Mouse (Mus musculus): Measurements from ENCODE around the gene Car10. TPM values are rescaled to one million over a fixed set of nuclear protein-coding genes. Genes with fewer than 3 reads are reported as not detected.

The Car10 gene
- polyA plus RNA-seq, 1 experiment from 2014 or later = 0.04 TPM

GRCm38 (mm10) chr11:93565756-93566155 lies 467.9 kb downstream of the Car10 start:
- no peak overlapping the region for H3K4me3 ChIP-seq (ENCODE audit: low read length)
- no peaks in the 10 kb centered on the region for H3K27me3 ChIP-seq (replicated peaks; ENCODE audit: control insufficient read depth, insufficient read depth, low read length)
- no peak for ATAC-seq
- no peak overlapping the region for H3K9ac ChIP-seq (ENCODE audit: low read depth, low read length)
- no peaks in the 10 kb centered on the region for H3K4me1 ChIP-seq (ENCODE audit: control insufficient read depth, insufficient read depth, low read length)
- no peak overlapping the region for H3K27ac ChIP-seq (ENCODE audit: low read length)
- H3K4me2 ChIP-seq (ENCODE audit: low read depth, low read length) = no peak overlapping the region
- H3K36me3 ChIP-seq (ENCODE audit: control insufficient read depth, insufficient read depth, low read length) = no peaks in the 10 kb centered on the region
- 75% methylated on average over 3 of the region's 3 CpGs for WGBS
- H3K9me3 ChIP-seq (ENCODE audit: control insufficient read depth, low read length) = no peaks in the 10 kb centered on the region

- H3K4me3 ChIP-seq (ENCODE audit: low read length) = no peak overlapping the region
- no peak overlapping the region for H3K27ac ChIP-seq (ENCODE audit: low read length)
- no peaks in the 10 kb centered on the region for H3K9me3 ChIP-seq (ENCODE audit: control insufficient read depth, low read length)
- no peak for ATAC-seq
- no peaks in the 10 kb centered on the region for H3K36me3 ChIP-seq (ENCODE audit: control insufficient read depth, insufficient read depth, low read length)
- H3K9ac ChIP-seq (ENCODE audit: low read depth, low read length) = no peak overlapping the region
- no peak overlapping the region for H3K4me2 ChIP-seq (ENCODE audit: low read depth, low read length)
- WGBS = 82% methylated on average over 11 of the region's 11 CpGs
- no peaks in the 10 kb centered on the region for H3K27me3 ChIP-seq (replicated peaks; ENCODE audit: control insufficient read depth, insufficient read depth, low read length)
- no peaks in the 10 kb centered on the region for H3K4me1 ChIP-seq (ENCODE audit: control insufficient read depth, insufficient read depth, low read length)
These were observed 474.3 kb downstream of the Car10 start for GRCm38 (mm10) chr11:93571917-93572641.

GRCm38 (mm10) chr11:93577441-93577840 lies 479.6 kb downstream of the Car10 start:
- Histone ChIP-seq H3K27ac (ENCODE audit: low read length) (no peak overlapping the region), H3K9ac (ENCODE audit: low read depth, low read length) (no peak overlapping the region), H3K27me3 (replicated peaks; ENCODE audit: control insufficient read depth, insufficient read depth, low read length) (no peaks in the 10 kb centered on the region), H3K36me3 (ENCODE audit: control insufficient read depth, insufficient read depth, low read length) (no peaks in the 10 kb centered on the region), H3K4me1 (ENCODE audit: control insufficient read depth, insufficient read depth, low read length) (no peaks in the 10 kb centered on the region), H3K4me2 (ENCODE audit: low read depth, low read length) (no peak overlapping the region), H3K4me3 (ENCODE audit: low read length) (no peak overlapping the region), H3K9me3 (ENCODE audit: control insufficient read depth, low read length) (no peaks in the 10 kb centered on the region)
- 96% methylated on average over 2 of the region's 2 CpGs for WGBS
- no peak for ATAC-seq

GRCm38 (mm10) chr11:93579626-93580025 lies 481.8 kb downstream of the Car10 start:
- H3K36me3 ChIP-seq (ENCODE audit: control insufficient read depth, insufficient read depth, low read length) = no peaks in the 10 kb centered on the region
- H3K27me3 ChIP-seq (replicated peaks; ENCODE audit: control insufficient read depth, insufficient read depth, low read length) = no peaks in the 10 kb centered on the region
- no peak for ATAC-seq
- WGBS = 89% methylated on average over 1 of the region's 1 CpGs
- H3K4me2 ChIP-seq (ENCODE audit: low read depth, low read length) = no peak overlapping the region
- H3K4me1 ChIP-seq (ENCODE audit: control insufficient read depth, insufficient read depth, low read length) = no peaks in the 10 kb centered on the region
- H3K4me3 ChIP-seq (ENCODE audit: low read length) = no peak overlapping the region
- H3K27ac ChIP-seq (ENCODE audit: low read length) = no peak overlapping the region
- no peak overlapping the region for H3K9ac ChIP-seq (ENCODE audit: low read depth, low read length)
- no peaks in the 10 kb centered on the region for H3K9me3 ChIP-seq (ENCODE audit: control insufficient read depth, low read length)

DNA sequence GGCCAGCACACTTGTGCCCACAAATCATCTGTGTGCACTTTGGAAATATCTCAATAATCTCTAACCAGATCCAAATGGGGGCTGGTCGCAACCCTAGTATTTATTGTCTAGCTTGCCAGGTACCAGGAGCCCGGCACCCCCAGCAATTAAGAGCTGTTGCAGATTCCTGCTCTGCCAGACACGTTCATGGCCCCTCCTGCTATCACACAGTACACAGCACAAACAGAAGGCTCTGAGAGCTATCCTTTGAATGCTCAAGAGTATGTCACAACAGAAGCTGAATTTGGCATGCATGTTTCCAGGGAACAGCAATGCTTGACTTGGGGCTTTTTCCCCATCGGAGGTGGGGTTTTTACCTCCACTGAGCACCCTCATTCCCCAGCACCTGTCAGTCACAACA lies 483.5 kb downstream of the Car10 start:
- Histone ChIP-seq H3K4me1 (ENCODE audit: control insufficient read depth, insufficient read depth, low read length) (no peaks in the 10 kb centered on the region), H3K9me3 (ENCODE audit: control insufficient read depth, low read length) (no peaks in the 10 kb centered on the region), H3K27ac (ENCODE audit: low read length) (no peak overlapping the region), H3K9ac (ENCODE audit: low read depth, low read length) (no peak overlapping the region), H3K4me2 (ENCODE audit: low read depth, low read length) (no peak overlapping the region), H3K27me3 (replicated peaks; ENCODE audit: control insufficient read depth, insufficient read depth, low read length) (no peaks in the 10 kb centered on the region), H3K36me3 (ENCODE audit: control insufficient read depth, insufficient read depth, low read length) (no peaks in the 10 kb centered on the region), H3K4me3 (ENCODE audit: low read length) (no peak overlapping the region)
- no peak for ATAC-seq
- 22% methylated on average over 4 of the region's 4 CpGs for WGBS

DNA sequence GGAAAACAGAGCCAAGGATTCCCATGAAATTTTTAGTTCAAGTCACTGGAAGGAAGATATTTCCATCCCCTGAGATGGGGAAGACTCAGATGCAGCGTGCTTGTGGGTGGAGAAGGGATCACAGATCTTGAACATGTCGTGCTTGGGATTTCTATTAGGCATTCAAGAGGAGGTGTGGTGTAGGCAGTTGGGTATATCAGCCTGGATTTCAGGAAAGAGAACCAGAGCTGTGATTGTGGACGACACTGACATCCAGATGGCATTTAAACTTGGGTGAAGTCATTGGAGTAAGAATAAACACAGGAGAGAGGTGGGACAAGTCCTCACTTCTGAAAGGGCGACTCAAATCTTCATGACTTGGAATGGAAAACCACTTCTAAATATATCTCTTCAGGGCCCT lies 490.0 kb downstream of the Car10 start:
- H3K4me2 ChIP-seq (ENCODE audit: low read depth, low read length) = no peak overlapping the region
- H3K36me3 ChIP-seq (ENCODE audit: control insufficient read depth, insufficient read depth, low read length) = no peaks in the 10 kb centered on the region
- no peak for ATAC-seq
- H3K4me1 ChIP-seq (ENCODE audit: control insufficient read depth, insufficient read depth, low read length) = no peaks in the 10 kb centered on the region
- H3K9me3 ChIP-seq (ENCODE audit: control insufficient read depth, low read length) = no peaks in the 10 kb centered on the region
- 74% methylated on average over 4 of the region's 4 CpGs for WGBS
- H3K4me3 ChIP-seq (ENCODE audit: low read length) = no peak overlapping the region
- no peak overlapping the region for H3K9ac ChIP-seq (ENCODE audit: low read depth, low read length)
- H3K27ac ChIP-seq (ENCODE audit: low read length) = no peak overlapping the region
- H3K27me3 ChIP-seq (replicated peaks; ENCODE audit: control insufficient read depth, insufficient read depth, low read length) = no peaks in the 10 kb centered on the region

- Histone ChIP-seq H3K27ac (ENCODE audit: low read length) (no peak overlapping the region), H3K9ac (ENCODE audit: low read depth, low read length) (no peak overlapping the region), H3K27me3 (replicated peaks; ENCODE audit: control insufficient read depth, insufficient read depth, low read length) (no peaks in the 10 kb centered on the region), H3K9me3 (ENCODE audit: control insufficient read depth, low read length) (no peaks in the 10 kb centered on the region), H3K36me3 (ENCODE audit: control insufficient read depth, insufficient read depth, low read length) (no peaks in the 10 kb centered on the region), H3K4me1 (ENCODE audit: control insufficient read depth, insufficient read depth, low read length) (no peaks in the 10 kb centered on the region), H3K4me2 (ENCODE audit: low read depth, low read length) (no peak overlapping the region), H3K4me3 (ENCODE audit: low read length) (no peak overlapping the region)
- ATAC-seq = no peak
- WGBS = 61% methylated on average over 3 of the region's 3 CpGs
These were observed 492.8 kb downstream of the Car10 start for GRCm38 (mm10) chr11:93590652-93591051.

DNA sequence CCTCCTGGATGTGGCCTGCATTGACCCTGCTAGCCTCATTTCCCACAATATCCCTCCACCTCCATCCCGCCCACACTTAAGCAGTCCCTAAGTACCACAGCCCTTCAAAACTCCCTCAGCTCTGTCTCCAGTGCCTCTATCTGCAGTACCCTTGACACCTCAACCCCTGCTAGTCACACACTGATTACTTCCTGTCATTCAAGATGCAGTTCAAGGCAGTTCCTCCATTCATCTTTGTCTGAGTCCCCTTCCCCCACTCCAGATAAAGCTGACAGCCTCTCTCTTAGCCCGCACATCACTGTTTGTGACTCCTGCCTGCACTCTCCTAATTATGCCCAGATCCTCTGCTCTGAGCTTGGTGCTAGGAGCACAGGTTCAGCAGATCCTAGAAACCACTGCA lies 496.2 kb downstream of the Car10 start:
- no peak for ATAC-seq
- H3K4me2 ChIP-seq (ENCODE audit: low read depth, low read length) = no peak overlapping the region
- no peak overlapping the region for H3K9ac ChIP-seq (ENCODE audit: low read depth, low read length)
- H3K4me1 ChIP-seq (ENCODE audit: control insufficient read depth, insufficient read depth, low read length) = no peaks in the 10 kb centered on the region
- WGBS = 35% methylated on average over 2 of the region's 2 CpGs
- H3K27me3 ChIP-seq (replicated peaks; ENCODE audit: control insufficient read depth, insufficient read depth, low read length) = no peaks in the 10 kb centered on the region
- no peaks in the 10 kb centered on the region for H3K36me3 ChIP-seq (ENCODE audit: control insufficient read depth, insufficient read depth, low read length)
- no peaks in the 10 kb centered on the region for H3K9me3 ChIP-seq (ENCODE audit: control insufficient read depth, low read length)
- H3K27ac ChIP-seq (ENCODE audit: low read length) = no peak overlapping the region
- no peak overlapping the region for H3K4me3 ChIP-seq (ENCODE audit: low read length)

- ATAC-seq = no peak
- Histone ChIP-seq H3K9ac (ENCODE audit: low read depth, low read length) (no peak overlapping the region), H3K36me3 (ENCODE audit: control insufficient read depth, insufficient read depth, low read length) (no peaks in the 10 kb centered on the region), H3K4me2 (ENCODE audit: low read depth, low read length) (no peak overlapping the region), H3K27me3 (replicated peaks; ENCODE audit: control insufficient read depth, insufficient read depth, low read length) (no peaks in the 10 kb centered on the region), H3K4me3 (ENCODE audit: low read length) (no peak overlapping the region), H3K9me3 (ENCODE audit: control insufficient read depth, low read length) (no peaks in the 10 kb centered on the region), H3K4me1 (ENCODE audit: control insufficient read depth, insufficient read depth, low read length) (no peaks in the 10 kb centered on the region), H3K27ac (ENCODE audit: low read length) (no peak overlapping the region)
- 62% methylated on average over 4 of the region's 4 CpGs for WGBS
These were observed 500.3 kb downstream of the Car10 start for GRCm38 (mm10) chr11:93598175-93598574.

DNA sequence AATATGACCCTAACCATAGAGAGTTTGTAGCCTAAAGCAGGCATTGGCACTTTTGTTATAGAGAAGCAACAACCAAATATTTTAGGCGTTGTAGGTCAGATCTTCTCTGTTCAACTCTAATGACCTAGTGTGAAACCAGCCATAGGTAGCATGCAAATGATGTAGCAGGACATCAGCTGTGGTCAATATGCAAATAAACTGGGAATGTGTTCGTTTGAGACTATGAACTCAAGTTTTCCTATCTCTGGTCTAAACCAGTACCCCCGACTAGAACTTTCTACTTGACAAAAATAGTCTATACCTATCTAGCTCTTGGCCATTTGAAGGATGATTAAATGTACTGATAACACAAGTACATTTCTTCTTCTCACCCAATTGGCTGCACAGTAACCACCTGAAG lies 501.9 kb downstream of the Car10 start:
- 85% methylated on average over 3 of the region's 3 CpGs for WGBS
- Histone ChIP-seq H3K27ac (ENCODE audit: low read length) (no peak overlapping the region), H3K9me3 (ENCODE audit: control insufficient read depth, low read length) (no peaks in the 10 kb centered on the region), H3K36me3 (ENCODE audit: control insufficient read depth, insufficient read depth, low read length) (no peaks in the 10 kb centered on the region), H3K4me1 (ENCODE audit: control insufficient read depth, insufficient read depth, low read length) (no peaks in the 10 kb centered on the region), H3K4me3 (ENCODE audit: low read length) (no peak overlapping the region), H3K9ac (ENCODE audit: low read depth, low read length) (no peak overlapping the region), H3K4me2 (ENCODE audit: low read depth, low read length) (no peak overlapping the region), H3K27me3 (replicated peaks; ENCODE audit: control insufficient read depth, insufficient read depth, low read length) (no peaks in the 10 kb centered on the region)
- no peak for ATAC-seq
